Mouse (Mus musculus) adrenal gland, postnatal 25 days (tissue): ENCODE measurements at regions not wholly inside any gene's neighbourhood (a gene's known extent, or its start where the extent isn't known, plus 50 kb on each side); places are given as distances from the start of the nearest gene placed in this dataset.
"Not testable (repeated sequence)": the region's sequence is repeated elsewhere in the genome, so short reads cannot be mapped to it uniquely, and the experiment has no call there.

Experiments used
- DNase-seq: peaks from one replicate; pipeline ENCODE4 v3.0.0; 2021; ENCODE audit warnings: mixed read lengths

- no peak for DNase-seq
These were observed 284.9 kb upstream of the Adgra3 start for GRCm38 (mm10) chr5:50343681-50344080.

DNA sequence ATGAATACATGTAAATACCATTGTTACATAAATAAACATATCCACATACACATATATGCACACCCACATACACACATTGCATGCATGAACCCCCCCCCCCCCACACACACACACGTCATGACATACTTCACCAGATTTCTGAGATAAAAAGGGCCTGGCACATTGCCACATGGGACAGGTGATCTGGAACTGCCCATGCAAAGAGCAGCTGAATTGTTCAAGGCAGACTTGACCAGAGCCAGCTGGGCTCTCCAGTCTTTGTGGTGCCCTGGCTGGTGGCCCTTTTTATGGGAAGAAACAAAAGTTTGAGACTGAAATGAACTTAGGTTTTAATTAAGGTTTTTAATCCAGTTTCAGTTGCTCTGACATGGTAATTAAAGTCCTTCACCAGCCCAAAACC lies 250.7 kb upstream of the Adgra3 start:
- no peak for DNase-seq

DNA sequence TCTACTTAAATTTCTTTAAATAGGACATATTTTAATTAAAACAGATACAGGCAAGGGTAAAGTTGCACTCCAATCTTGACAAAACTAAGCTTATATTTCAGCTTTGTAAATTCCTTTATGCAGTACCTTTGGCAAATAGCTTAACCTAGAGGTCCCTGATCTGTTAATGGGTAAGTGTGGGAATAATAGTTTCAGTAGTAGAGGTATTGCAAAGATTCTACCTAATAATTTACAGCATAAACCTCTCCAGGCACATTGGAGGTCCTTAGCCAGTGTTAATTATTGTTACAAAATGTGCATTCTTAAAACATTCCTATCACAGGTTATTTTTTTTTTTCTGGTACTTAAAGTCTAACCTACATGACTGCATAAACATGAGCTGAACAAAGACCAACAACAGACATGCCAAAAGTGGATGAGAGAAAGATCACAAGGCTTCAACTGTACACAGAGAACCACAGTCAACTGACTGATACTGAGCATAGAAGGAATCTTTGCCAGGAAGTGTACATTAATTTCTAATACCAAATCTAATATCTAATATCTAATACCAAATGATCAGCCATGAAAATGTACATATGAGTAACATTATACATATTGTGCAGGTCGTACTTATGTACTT lies 245.2 kb upstream of the Adgra3 start:
- DNase-seq: no peak

DNA sequence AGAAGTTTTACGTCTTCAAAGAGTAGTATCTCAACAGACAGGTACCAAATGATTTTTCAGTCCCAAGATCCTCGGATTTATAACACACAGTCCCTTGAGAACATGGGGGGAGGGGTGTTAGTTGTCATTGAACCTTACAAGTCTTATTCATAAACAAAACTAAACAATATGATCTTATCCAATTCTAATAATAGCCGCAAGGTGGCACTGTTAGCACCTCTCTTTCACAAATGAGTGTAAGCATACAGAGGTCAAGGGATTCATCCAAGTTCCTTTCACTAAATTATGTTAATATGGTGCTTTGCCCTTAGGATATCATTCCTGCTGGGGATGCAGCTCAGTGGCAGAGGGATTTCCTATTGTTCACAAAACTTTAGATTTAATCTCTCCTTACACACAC lies 235.0 kb upstream of the Adgra3 start:
- DNase-seq: no peak

DNA sequence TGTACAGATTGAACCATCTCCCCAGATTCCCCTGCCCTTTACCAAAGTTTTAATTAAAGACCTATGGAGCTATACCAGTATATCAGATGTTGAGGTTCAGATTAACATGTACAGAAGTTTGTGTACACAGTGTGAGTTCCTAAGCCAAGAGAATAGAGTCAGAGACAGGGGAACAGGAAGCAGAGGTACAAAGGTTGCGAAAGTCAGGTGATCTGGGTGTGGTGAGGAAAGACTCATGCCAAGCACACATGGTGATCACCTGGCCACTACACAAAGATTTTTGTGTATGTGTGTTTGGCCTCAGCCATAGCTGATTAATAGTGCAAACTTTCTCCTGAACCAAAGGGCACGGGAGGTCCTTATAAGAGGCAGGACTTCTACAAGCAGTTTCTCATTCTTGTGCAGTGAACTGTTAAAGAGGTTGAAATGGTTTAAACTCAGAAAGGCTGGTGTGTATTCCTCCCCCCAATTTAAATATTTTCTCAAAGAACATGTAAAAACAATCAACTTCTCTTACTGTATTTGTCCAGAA lies 232.1 kb upstream of the Adgra3 start:
- no peak for DNase-seq

GRCm38 (mm10) chr5:50260417-50260816 lies 201.6 kb upstream of the Adgra3 start:
- no peak for DNase-seq

- no peak for DNase-seq
These were observed 199.2 kb upstream of the Adgra3 start for GRCm38 (mm10) chr5:50258017-50258416.

DNA sequence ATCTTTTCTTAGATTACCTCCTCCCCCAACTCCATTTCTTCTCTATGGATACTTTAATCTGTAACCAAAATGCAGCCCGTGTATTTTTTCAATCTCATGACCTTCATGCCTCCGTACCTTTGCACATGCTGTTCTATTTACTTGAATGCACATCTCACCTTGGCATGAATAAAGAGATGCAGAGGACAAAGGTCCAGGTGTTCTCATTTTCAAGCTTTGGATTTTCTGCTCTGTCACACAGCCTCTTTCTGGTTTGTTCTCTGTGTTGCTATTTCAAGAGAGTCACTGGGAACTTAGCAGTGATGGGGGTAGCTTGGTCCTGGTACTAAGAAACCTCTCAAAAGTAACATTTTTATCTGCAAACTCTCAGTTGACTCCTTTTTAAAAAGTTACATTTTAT lies 175.3 kb upstream of the Adgra3 start:
- no peak for DNase-seq

GRCm38 (mm10) chr5:50216956-50217355 lies 158.2 kb upstream of the Adgra3 start:
- no peak for DNase-seq

- no peak for DNase-seq
These were observed 157.2 kb upstream of the Adgra3 start for GRCm38 (mm10) chr5:50215960-50216359.

DNA sequence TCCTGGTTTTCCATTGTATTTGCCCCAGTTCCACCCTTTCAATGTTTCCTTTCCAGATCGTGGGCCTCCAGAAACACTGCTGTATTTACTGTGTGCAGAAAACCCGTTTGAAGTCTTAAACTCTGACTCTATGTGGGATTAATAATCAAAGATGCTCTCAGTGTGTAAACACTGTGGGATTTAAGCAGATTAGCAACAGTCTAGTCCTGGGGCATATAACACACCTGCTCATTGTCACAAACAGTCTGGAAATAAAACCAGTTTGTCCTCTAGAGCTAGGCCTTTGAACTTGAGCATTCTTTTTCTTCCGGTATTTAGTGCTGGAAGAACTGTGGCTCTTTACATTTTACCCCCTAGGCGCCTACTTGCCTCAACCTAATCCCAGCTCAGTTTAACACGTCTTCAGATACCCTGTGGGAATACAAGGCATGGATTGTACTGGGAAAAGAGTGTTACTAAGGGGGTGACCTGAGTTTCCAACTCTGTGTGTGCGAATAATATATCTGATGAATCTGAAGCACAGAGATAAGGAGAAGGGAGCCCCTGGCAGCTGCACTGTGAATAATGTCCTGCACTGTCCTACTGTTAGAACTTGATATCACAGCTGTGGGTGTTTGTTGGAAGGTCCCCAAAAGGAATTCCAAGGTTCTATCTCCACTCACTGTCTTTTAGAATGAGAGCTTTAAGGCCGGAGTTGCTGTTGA lies 143.7 kb upstream of the Adgra3 start:
- DNase-seq: no peak

- no peak for DNase-seq
These were observed 137.6 kb upstream of the Adgra3 start for GRCm38 (mm10) chr5:50196423-50196822.

- DNase-seq: no peak
These were observed 137.2 kb upstream of the Adgra3 start for GRCm38 (mm10) chr5:50195993-50196392.

GRCm38 (mm10) chr5:50189394-50189793 lies 130.6 kb upstream of the Adgra3 start:
- DNase-seq: no peak

DNA sequence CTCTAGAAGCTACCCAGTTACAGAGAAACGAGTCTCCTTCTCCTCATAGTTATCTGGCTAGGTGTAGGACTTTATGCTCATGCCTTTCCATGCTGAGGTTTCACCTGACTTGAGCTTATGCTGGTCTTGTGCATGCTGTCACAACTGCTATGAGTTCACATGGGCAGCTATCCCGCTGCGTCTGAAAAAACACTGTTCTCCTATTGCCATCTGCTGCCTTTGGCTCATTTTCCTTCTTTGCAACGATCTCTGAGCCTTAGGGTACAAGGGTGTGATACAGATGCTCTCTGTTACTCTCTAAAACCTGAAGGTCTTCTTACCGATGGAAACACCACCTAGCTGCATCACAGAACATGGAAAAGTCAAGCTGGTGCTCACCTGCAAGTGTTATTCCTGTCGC lies 123.9 kb upstream of the Adgra3 start:
- no peak for DNase-seq

GRCm38 (mm10) chr5:50156557-50156956 lies 97.8 kb upstream of the Adgra3 start:
- DNase-seq: no peak

GRCm38 (mm10) chr5:50155170-50155860 lies 96.5 kb upstream of the Adgra3 start:
- not testable (repeated sequence) for DNase-seq

DNA sequence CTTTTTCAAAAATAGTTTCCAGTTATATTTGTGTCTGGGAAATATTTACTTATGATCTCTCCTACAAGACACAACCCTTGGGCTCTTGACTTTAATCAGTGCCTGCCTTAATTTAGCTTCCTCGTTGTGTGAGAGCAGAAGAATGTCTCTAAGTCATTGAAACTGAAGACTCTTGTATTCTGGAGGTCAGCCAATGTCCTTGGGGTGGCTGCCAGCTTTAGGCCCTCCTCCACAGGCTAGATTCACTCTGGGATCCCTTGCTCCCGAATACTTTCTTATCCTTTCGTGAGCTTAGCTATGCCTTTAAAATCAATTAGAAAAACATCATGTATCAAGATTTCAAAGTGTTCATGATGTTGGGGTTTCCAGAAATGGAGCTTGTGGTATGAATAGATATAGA lies 88.1 kb upstream of the Adgra3 start:
- DNase-seq: peak; percentile 76

DNA sequence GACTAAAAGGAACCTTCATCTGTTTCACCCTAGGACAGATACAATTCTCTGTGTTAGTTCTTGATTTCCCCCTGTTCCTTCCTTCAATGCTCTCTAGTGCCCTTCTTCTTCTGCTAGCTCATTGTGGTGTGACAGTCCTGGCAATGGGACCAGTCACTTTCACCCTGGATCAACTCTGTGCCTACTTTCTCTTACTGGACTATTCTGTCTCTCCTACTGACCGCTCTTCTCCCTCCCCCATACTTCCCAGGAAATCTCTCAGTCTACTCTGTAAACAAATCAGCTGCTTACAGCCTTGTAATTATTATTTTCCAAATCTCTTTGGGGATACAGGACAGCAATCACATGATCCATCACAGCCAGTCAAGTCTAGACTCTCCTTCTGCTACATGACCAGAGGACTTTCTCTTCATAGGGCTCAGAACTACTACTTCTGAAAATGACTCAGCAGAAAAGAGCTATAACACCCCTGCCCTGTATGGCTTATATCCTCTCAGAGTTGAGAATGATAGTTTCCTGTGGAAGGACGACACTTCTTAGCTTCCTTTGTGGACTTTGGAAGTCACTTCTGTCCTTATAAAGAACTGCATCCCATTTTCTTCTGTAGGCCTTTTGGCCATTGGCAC lies 86.8 kb upstream of the Adgra3 start:
- DNase-seq: no peak

- no peak for DNase-seq
These were observed 71.4 kb upstream of the Adgra3 start for GRCm38 (mm10) chr5:50130202-50130601.

DNA sequence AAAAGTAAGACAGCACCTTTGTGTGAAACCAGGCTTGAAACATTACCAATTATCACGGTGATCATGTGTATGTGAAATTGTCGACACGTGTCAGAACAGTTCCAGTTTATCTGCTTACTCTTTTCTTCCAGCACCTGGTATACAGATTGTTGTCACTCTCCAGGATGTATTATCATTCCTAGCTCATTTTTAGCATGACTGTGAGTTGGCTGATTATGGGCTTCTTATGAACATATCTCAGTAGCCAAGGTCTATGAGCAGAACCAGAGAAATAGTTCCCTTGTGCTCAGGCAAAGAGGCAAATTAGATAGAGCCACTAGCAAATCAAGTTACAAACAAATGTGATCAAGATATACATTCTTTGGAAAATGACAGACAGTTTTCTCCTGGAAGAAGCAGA lies 70.2 kb upstream of the Adgra3 start:
- DNase-seq: no peak

GRCm38 (mm10) chr5:50126594-50126993 lies 67.8 kb upstream of the Adgra3 start:
- DNase-seq: no peak

GRCm38 (mm10) chr5:50126177-50126576 lies 67.4 kb upstream of the Adgra3 start:
- DNase-seq: no peak
